Mouse (Mus musculus) urinary bladder, adult 18-20 months (tissue): ENCODE results near the gene Adgrg6.
A peak's percentile ranks its signal among the peaks of the same experiment; 100 is the strongest.

Experiments
- DNase-seq, 2 experiments: peaks; one replicate each; pipeline ENCODE4 v3.0.0; 2022; ENCODE audit warnings: low spot score in 2 of 2, mixed read lengths in 2 of 2

Gene Adgrg6

DNA sequence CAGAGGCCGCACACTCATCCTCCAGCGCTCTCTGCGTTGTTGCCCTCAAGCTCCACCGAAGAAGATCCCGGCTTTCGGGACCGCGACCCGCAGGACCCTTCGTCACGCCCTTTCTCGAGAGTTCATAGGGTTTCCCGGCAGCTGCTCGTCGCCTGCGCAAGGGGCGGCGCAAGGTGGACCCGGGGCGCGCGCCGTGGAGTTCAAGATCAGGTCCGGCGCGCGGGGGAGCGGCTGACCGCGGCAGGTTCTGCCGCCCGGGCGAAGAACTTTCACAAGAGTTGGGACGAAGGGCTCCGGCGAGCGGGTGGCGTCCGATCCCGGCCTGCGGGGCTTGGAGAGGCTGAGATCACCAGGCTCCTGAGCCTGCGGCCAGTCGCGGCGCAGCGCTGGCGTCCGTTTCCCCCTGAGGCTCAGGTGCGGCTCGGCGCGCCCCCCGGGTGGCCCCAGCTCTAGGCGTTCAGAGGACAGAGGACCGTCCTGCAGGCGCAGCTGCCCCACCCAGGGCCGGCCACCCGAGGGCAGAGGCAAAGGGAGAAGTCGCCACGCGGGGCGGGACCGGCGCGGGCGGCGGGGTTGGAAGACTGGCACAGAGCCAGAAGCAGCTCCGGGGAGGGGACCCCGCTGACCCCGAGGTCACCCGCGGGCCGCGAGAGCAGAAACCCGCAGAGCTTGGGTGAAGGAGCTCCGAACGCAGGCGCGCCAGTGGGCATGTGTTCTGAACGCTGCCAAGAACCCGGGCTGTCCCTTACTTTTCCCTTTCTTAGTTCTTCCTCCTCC lies at the start of gene Adgrg6:
TSS of gene Adgrg6 (minus strand) at position 719 of the 777 bp plus-strand sequence.
- DNase-seq, result peak; percentile 59 to 78

DNA sequence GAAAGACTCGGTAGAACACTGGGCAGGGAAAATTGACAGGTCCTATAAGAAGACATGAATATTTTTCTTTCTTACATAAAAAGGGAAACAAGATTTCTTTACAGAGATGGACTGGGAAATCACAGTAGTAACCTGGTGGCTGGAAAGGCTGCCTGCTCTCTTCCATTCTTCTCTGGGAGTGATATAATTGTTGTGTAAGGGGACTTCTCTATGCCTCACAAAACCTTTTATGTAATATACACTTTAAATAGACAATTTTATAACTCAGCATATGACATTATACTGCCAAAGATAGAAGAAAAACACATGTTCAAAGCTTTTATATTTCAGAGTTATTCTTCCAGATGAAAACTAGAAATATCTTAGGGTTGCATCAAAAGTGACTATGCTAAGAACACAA lies 46.8 kb upstream of the Adgrg6 start:
- no peak for DNase-seq

- no peak for DNase-seq
These were observed 45.4 kb upstream of the Adgrg6 start for GRCm38 (mm10) chr10:14590816-14591215.

- no peak for DNase-seq
These were observed 44.2 kb upstream of the Adgrg6 start for GRCm38 (mm10) chr10:14589667-14590066.

DNA sequence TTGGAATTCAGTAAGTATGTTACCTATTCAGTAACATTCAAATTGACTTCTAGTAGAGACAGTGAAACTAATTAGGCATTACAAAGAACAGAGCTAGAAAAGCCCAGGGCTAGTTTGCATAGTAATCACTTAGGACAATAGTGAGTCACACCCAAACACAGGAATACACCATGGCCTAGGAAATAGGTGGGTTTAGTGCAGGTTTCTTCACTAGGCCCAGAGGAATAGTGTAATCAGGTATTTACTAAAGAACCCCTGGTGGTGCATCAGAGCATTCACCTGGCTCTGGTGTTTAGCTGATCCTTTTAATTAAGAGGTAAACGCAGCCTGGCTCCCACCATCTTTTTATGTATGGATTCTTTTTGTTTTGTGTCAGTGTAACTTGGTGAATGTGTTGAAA lies 38.0 kb upstream of the Adgrg6 start:
- no peak for DNase-seq

DNA sequence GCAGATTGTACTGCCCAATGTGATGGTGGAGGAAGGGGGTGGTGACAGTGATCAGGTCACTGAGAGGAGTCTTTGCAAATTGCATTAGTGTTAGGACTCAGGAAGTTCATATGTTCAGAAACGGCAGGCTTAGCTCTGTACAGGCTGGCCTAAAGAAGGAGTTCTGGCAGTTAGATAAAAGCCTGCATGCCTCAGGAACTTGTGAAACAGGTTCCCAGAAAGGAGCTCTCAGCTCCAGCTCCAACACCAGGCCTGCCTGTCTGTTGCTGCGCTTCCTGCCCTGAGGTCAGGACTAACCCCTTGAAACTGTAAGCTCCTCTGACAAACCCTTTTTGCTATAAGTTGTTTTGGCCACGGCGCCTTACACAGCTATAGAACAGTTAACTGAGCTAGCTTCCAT lies 28.8 kb upstream of the Adgrg6 start:
- DNase-seq, result peak in 1 of 2 experiments; percentile 9

DNA sequence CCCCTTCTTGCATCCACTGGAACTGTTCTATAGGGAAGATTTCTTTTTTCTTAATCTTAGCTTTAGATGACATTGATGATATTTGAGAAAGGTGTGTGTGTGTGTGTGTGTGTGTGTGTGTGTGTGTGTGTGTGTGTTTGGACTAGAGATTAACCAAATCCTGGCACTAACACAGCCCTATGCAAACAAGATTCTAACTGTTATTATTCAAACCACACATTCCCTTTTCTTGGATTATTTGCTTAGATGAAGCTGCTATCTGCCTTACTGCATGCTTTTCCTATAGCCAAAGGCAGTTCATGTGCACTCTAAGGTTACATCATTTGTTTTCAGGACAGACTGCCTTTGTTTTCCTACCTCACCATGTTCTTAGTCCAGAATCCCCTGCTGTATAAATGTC lies 25.7 kb upstream of the Adgrg6 start:
- no peak for DNase-seq

DNA sequence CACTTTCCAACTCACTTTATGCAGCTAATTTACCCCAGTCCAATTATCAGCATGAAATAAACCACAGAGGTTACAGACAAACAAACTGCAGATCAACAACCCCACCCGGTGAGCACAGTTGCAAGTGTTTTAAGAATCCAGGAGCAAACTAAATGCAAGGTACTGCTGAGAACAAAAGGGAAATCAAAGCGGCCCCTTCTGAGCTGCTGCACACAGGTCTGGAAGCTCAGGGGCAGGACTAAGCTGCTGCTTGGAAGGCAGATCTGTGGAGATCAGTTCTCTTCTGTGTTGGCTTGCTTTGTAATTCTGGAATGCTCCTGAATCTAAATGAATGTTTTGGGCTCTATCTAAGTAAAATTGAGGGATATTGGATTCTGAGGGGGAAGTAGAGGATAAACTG lies 25.2 kb upstream of the Adgrg6 start:
- DNase-seq, result no peak

DNA sequence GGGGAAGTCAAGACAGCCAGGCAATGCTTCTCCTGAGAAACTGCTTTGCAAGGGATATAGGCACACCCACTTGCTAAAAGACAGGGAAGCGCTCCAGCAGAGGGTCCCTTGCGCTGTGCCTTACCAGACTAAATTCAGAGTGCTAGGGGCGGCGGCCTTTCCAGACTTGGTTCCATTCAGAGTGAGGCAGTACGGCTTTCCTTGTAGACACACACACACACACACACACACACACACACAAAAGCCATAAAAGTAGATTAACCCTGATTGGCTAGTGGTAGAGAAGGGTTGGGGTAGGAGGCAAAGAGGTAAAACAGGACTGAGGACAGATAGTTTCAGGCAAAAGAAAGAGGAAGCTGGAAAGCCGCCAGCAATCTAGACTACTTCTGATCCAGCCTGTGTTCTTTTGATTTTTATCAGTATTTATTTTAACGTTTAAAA lies 672 bp upstream of the Adgrg6 start:
- peak; percentile 35 to 43 for DNase-seq

DNA sequence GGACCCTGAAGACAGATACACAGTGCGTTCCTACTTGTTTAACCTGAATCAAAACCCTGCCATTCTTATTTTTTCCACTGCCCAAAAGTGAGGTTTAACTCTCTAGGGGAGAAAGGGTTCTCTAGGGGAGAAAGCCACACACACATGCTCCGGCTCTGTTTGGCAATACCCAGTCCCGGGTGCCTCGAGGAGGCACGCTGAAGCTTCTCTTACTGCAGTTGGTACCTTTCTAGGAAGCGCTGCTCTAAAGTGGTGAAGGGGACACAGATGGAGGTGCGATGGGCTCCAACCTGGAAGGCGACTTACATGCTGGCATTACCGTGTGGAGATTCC lies 885 bp downstream of the Adgrg6 start:
- no peak for DNase-seq

GRCm38 (mm10) chr10:14543511-14544067 lies 1.9 kb downstream of the Adgrg6 start:
- no peak for DNase-seq

GRCm38 (mm10) chr10:14537102-14537501 lies 8.4 kb downstream of the Adgrg6 start:
- DNase-seq, result no peak

DNA sequence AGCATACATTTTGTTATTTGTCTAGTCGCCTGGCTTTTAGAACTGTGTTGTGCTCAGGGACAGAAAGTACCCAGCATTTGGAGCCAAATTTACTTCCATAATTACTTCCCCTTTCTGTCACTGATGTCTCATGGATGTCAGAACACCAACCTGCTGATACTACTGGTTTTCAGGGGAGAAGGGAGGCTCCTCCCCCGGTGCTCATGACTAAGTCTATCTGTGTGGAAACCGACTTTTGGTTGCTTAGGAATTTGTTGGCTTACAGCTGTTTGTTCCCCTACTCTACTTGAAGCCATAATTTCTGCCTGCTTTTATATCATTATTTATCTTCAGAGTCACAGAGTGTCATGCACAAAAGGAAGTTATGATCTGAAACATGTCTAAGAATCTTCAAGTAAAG lies 14.4 kb downstream of the Adgrg6 start:
- DNase-seq, result no peak

DNA sequence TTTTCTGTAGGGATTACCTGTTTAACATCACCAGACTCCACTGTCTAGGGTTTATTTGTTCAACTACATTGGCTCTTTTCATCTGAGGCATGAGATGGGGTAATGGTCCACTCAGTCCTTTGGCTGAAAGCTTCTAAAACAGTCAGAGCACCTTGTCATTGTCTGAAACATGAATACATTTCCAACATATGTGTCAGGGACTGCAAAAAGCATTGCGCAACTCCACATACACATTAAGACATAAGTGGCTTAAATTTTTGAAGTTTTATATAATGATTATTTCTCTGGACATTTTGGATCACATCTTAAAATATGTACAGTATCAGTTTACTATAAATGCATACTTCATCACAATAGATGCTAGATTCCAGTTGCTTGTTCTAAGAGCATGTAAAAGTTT lies 14.8 kb downstream of the Adgrg6 start:
- DNase-seq, result no peak

- no peak for DNase-seq
These were observed 17.7 kb downstream of the Adgrg6 start for GRCm38 (mm10) chr10:14527765-14528164.

- no peak for DNase-seq
These were observed 22.7 kb downstream of the Adgrg6 start for GRCm38 (mm10) chr10:14522729-14523128.

DNA sequence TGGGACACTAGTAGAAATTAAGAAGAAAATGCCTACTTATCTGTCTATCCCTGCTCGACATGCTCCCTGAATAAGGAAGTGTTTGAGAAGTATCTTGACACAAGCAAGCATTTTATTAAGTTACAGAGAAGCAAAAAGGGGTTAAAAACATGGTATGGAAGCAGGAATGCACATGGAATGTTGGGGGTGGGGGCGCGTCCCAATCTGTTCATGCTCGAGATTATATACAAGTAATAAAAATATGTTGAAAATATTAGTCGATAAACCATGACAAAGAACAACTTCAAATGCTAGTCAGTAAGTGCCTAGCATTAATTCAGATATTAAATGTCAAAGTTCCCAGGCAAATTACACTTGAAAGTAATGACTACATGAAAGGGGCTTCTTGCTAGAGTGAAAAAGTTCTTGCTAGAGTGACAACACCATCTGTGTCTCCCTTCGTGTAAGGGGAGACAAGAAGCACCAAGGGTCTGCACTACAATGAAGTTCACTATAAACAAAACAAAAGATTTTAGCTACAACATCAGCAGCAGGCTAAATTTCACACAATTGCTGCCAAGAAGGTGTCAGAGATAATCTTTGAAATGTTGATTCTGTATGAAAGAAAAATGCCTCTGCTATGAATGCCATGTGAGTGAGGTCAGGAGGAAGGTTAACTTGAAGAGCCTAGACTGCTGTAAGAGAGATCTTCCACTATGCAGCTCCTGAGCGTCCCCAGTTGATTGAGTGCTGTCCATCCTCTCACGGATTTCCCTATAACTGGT lies 24.4 kb downstream of the Adgrg6 start:
- no peak for DNase-seq

DNA sequence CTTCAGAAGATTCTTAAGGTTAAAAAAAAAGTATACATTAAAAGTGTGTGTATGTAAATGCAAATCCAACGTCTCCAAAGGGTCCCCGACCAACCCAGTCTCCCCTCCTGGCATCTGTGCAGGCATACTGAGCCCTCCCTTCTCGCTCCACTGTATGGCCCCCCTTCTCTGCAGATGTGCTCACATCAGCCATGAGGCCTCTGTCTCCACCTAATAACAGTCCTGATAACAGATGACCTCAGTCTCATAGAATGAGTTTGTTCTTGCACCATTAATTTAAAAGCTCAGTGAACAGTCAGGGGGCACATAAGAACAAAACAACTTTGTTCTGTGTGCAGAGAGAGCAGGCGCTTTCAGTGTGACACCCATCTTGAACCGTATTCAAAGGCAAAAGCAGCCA lies 27.6 kb downstream of the Adgrg6 start:
- no peak for DNase-seq

DNA sequence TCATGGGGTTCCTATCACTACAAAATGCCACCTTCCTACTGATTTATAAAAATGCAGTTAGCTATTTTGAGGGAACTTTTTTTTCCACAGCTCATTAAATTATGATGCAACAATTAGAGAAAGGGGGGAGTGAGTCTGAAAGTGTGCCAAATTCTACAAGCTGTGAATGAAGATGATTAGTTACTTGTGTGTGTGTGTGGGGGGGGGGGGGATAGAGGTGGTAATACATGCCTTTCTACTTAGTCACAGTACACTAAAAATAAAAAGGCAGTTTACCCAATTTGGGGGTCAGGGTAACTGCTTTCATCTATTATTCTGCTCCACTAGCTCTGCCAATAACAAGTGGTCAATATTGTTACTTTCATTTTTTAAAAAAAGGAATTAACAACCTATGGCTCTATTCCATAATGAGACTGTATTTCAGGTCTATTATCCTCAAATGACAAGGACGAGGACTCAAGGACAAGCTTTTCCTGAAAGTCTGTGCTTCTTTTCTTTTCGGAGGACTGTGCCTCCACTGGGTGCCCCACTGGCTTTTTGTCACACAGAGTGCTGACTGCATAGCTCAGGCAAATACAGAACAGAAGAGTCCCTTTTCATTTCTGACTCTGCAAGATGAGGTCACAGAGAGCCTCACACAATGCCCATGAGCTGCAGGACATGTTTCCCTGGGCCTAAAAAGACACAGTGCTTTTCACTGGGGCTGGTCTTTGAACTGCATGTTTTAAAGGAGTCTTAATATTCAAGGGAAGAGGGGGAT lies 33.4 kb downstream of the Adgrg6 start:
- DNase-seq, result no peak

GRCm38 (mm10) chr10:14511157-14511556 lies 34.3 kb downstream of the Adgrg6 start:
- DNase-seq, result no peak

- DNase-seq, result no peak
These were observed 49.8 kb downstream of the Adgrg6 start for GRCm38 (mm10) chr10:14495658-14496057.

GRCm38 (mm10) chr10:14495204-14495603 lies 50.3 kb downstream of the Adgrg6 start:
- DNase-seq, result no peak
